Comparison of ENCODE assay signal across 16 mouse cellular contexts in the genomic region with DNA sequence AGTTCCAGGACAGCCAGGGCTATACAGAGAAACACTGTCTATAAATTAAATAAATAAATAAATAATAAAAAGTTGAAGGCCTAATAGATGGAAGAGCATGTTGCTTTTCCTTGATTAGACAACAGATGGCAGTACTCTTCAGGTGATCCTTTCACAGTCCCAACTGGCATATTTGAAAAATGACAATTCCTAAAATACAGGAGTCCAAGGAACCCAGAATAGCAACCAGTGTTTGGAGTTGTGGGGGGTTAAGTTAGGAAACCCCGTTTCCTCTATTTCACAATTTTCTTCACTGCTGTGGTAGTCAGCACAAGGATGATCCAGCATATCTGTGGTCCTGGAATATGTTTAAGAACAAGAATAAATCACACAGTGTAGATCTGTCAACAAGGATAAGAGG. TPM values are rescaled to one million over a fixed set of nuclear protein-coding genes. Genes with fewer than 3 reads are reported as not detected.
A peak's percentile ranks its signal among the peaks of the same experiment; 100 is the strongest.
DNase-seq lines count a peak whose midpoint lies in the region; ATAC-seq and TF ChIP-seq lines count a peak whose summit lies in the region.
"Had no signal": no experiment of that assay in that cellular context is flagged by ENCODE, and none has a peak within 500 bp of the region (broad histone marks: within the 10 kb centered on the region; RNA-seq: fewer than 3 reads in every experiment).

No protein-coding gene starts in this region.

- peaks cover 69% of the 10 kb centered on the region for H3K36me3 ChIP-seq in limb, embryonic 14.5 days (ENCODE audit: control insufficient read depth, insufficient read depth, low read length)
- H3K36me3 ChIP-seq in limb, embryonic 10.5 days, result peaks cover 93% of the 10 kb centered on the region

- no peak overlapping the region for H3K9ac ChIP-seq in limb, embryonic 14.5 days (ENCODE audit: low read depth, low read length, severe bottlenecking)
- H3K9ac ChIP-seq: forebrain, embryonic 15.5 days; liver, embryonic 13.5 days; midbrain, embryonic 15.5 days; neural tube, embryonic 12.5 days had no signal

- H3K9me3 ChIP-seq in limb, embryonic 14.5 days (ENCODE audit: control insufficient read depth, low read length), result no peaks in the 10 kb centered on the region
- no peaks in the 10 kb centered on the region for H3K9me3 ChIP-seq in limb, embryonic 10.5 days (replicated peaks)
- H3K9me3 ChIP-seq: forebrain, embryonic 15.5 days; heart, embryonic 10.5 days; liver, embryonic 13.5 days; midbrain, embryonic 15.5 days; neural tube, embryonic 12.5 days had no signal

- ATAC-seq in limb, embryonic 14.5 days (ENCODE audit: low FRiP score, low read depth), result no peak
- ATAC-seq: forebrain, embryonic 15.5 days; midbrain, embryonic 15.5 days had no signal

- no peak overlapping the region for H3K4me2 ChIP-seq in limb, embryonic 14.5 days (replicated peaks; ENCODE audit: low read depth, low read length, severe bottlenecking)
- H3K4me2 ChIP-seq: forebrain, embryonic 15.5 days; liver, embryonic 13.5 days; midbrain, embryonic 15.5 days; neural tube, embryonic 12.5 days had no signal

- no peak overlapping the region for H3K27ac ChIP-seq in gastrocnemius, adult 2 months
- H3K27ac ChIP-seq in limb, embryonic 14.5 days (replicated peaks; ENCODE audit: low read depth, low read length), result no peak overlapping the region
- no peak overlapping the region for H3K27ac ChIP-seq in limb, embryonic 10.5 days
- H3K27ac ChIP-seq: forebrain, embryonic 15.5 days; heart, embryonic 10.5 days; liver, embryonic 13.5 days; macrophage; midbrain, embryonic 15.5 days; neural tube, embryonic 12.5 days had no signal

- H3K27me3 ChIP-seq in limb, embryonic 14.5 days (ENCODE audit: control insufficient read depth, insufficient read depth, low read length), result no peaks in the 10 kb centered on the region
- no peaks in the 10 kb centered on the region for H3K27me3 ChIP-seq in limb, embryonic 10.5 days (ENCODE audit: low read depth, poor library complexity, severe bottlenecking)
- H3K27me3 ChIP-seq: forebrain, embryonic 15.5 days; liver, embryonic 13.5 days; midbrain, embryonic 15.5 days; neural tube, embryonic 12.5 days had no signal

- peak; percentile 47 for TF ChIP-seq CTCF in gastrocnemius, adult 2 months (IDR thresholded peaks at IDR 0.05)

- no peak for DNase-seq in gastrocnemius, adult 2 months
- DNase-seq in gastrocnemius, postnatal 4 days (ENCODE audit: low spot score in 2 of 2), result no peak
- DNase-seq in limb, embryonic 14.5 days (ENCODE audit: low spot score), result peak; percentile 14
- no peak for DNase-seq in limb, embryonic 10.5 days (ENCODE audit: low spot score)
- peak; percentile 54 for DNase-seq in 416B (ENCODE audit: low read depth)
- peak; percentile 36 for DNase-seq in adipocyte (ENCODE audit: low spot score)
- no peak for DNase-seq in spleen, adult 18-20 months
- no peak for DNase-seq in adrenal gland, postnatal 36 days
- DNase-seq: cerebellum, adult 11-12 months; layer of hippocampus, adult 9-11 months; liver, embryonic 13.5 days had no signal

- 92% methylated on average over 1 of the region's 1 CpGs for WGBS in limb, embryonic 14.5 days
- 91% methylated on average over 1 of the region's 1 CpGs for WGBS in limb, embryonic 10.5 days

- H3K4me3 ChIP-seq in gastrocnemius, adult 2 months, result no peak overlapping the region
- no peak overlapping the region for H3K4me3 ChIP-seq in limb, embryonic 14.5 days (replicated peaks; ENCODE audit: low read length)
- no peak overlapping the region for H3K4me3 ChIP-seq in limb, embryonic 10.5 days
- H3K4me3 ChIP-seq: forebrain, embryonic 15.5 days; heart, embryonic 10.5 days; liver, embryonic 13.5 days; midbrain, embryonic 15.5 days; neural tube, embryonic 12.5 days had no signal

- no peaks in the 10 kb centered on the region for H3K4me1 ChIP-seq in limb, embryonic 14.5 days (ENCODE audit: control insufficient read depth, insufficient read depth, low read length)
- H3K4me1 ChIP-seq in limb, embryonic 10.5 days, result no peaks in the 10 kb centered on the region
- H3K4me1 ChIP-seq: forebrain, embryonic 15.5 days; midbrain, embryonic 15.5 days; neural tube, embryonic 12.5 days had no signal

- no peak for TF ChIP-seq POLR2A in limb, embryonic 14.5 days (IDR thresholded peaks at IDR 0.05; ENCODE audit: borderline replicate concordance, extremely low read depth, insufficient read depth, insufficient read length)

- intact Hi-C loops in gastrocnemius, adult 2 months (cut with DNase I), result no loop called here

RNA-seq across cellular contexts. Expression of a gene that starts 22.9 kb away (rescaled TPM):
- total RNA-seq in gastrocnemius, adult 2 months (2021), result 10 to 100 TPM; 21.7 to 24.2 TPM
- total RNA-seq in gastrocnemius, postnatal 4 days (2021), result 10 to 100 TPM; 34.5 to 37.1 TPM
- polyA plus RNA-seq in limb, embryonic 14.5 days (2012; rRNA removed), result 36.5 TPM in 2 replicates
- 25.2 and 31.8 TPM in 2 replicates for polyA plus RNA-seq in limb, embryonic 14.5 days (2014; fragmentation: Nextera tagmentation; extraction: Ambion mirVana)
- polyA plus RNA-seq in limb, embryonic 10.5 days (2016; fragmentation: Nextera tagmentation; extraction: Ambion mirVana), result 21.4 and 29.2 TPM in 2 replicates
- total RNA-seq in adrenal gland, postnatal 36 days (2021), result 10 to 100 TPM; 50.7 to 52.5 TPM

Comparison
In these comparisons a context has a peak if more than half of its experiments do, and no peak if none do; other contexts are left out.
1. DNase-seq: peak in limb, embryonic 14.5 days (single experiment), 416B (single experiment) and adipocyte (single experiment); none in gastrocnemius, adult 2 months (single experiment), gastrocnemius, postnatal 4 days (0 of 2), limb, embryonic 10.5 days (single experiment), spleen, adult 18-20 months (0 of 2) and adrenal gland, postnatal 36 days (0 of 2).